Mouse (Mus musculus): ENCODE measurements around the gene Fbxw2.
"Not testable (repeated sequence)": the region's sequence is repeated elsewhere in the genome, so short reads cannot be mapped to it uniquely, and the experiment has no call there.

GRCm38 (mm10) chr2:34792543-34792942 is 33.6 kb downstream of the Fbxw2 start:
- TF ChIP-seq POLR2A (IDR thresholded peaks at IDR 0.05; ENCODE audit: insufficient read depth, low read length); CTCF (IDR thresholded peaks at IDR 0.05; ENCODE audit: low read depth, low read length): not testable (repeated sequence)
